Mouse (Mus musculus) olfactory bulb, adult 2 months (tissue): ENCODE data around the gene Arhgap8.

Experiments
- CTCF ChIP-seq: fragments of 200-500 bp; IDR thresholded peaks from 2 replicates; pipeline ENCODE4 v1.5.1; 2012; ENCODE audit warnings: low read depth, mild to moderate bottlenecking, low read length, moderate library complexity; ENCODE audit not compliant: insufficient read depth
- POLR2A ChIP-seq: fragments of 200-500 bp; IDR thresholded peaks from 2 replicates; pipeline ENCODE4 v1.6.1; 2012; ENCODE audit warnings: mild to moderate bottlenecking, low read depth, low read length, moderate library complexity; ENCODE audit not compliant: insufficient read depth

- TF ChIP-seq CTCF (no peak), POLR2A (no peak)
These were observed 30.5 kb upstream of the Arhgap8 start for GRCm38 (mm10) chr15:84689356-84689755.
